Mouse (Mus musculus) liver, embryonic 15.5 days (tissue): ENCODE results near the gene Unc13a. TPM values are rescaled to one million over a fixed set of nuclear protein-coding genes. Genes with fewer than 3 reads are reported as not detected.
A peak's percentile ranks its signal among the peaks of the same experiment; 100 is the strongest.

Source experiments
- ATAC-seq: fragments of 200-750 bp; cut with Nextera tagmentation; 2 replicates; pipeline ENCODE4 v1.8.0; 2017; ENCODE audit warnings: moderate number of reproducible peaks, mild to moderate bottlenecking, moderate library complexity; ENCODE audit not compliant: insufficient read depth
- H3K27ac ChIP-seq: fragments of 300-500 bp; sonication (generic); replicated peaks from 2 replicates; pipeline ENCODE4 v1.5.1; 2015; ENCODE audit warnings: mild to moderate bottlenecking, inconsistent platforms
- H3K27me3 ChIP-seq: fragments of 300-500 bp; sonication (generic); 2 replicates; pipeline ENCODE4 v1.6.1; 2015; ENCODE audit warnings: mild to moderate bottlenecking, inconsistent platforms
- H3K36me3 ChIP-seq: fragments of 300-500 bp; sonication (generic); replicated peaks from 2 replicates; pipeline ENCODE4 v1.6.1; 2015; ENCODE audit warnings: moderate library complexity, mild to moderate bottlenecking, inconsistent platforms
- H3K4me1 ChIP-seq: fragments of 300-500 bp; sonication (generic); replicated peaks from 2 replicates; pipeline ENCODE4 v1.6.1; 2015; ENCODE audit warnings: inconsistent platforms
- H3K4me2 ChIP-seq: fragments of 300-500 bp; sonication (generic); 2 replicates; pipeline ENCODE4 v1.6.1; 2015; ENCODE audit warnings: moderate library complexity, mild to moderate bottlenecking, inconsistent platforms
- H3K4me3 ChIP-seq: fragments of 300-500 bp; sonication (generic); replicated peaks from 2 replicates; pipeline ENCODE4 v1.5.1; 2015; ENCODE audit warnings: mild to moderate bottlenecking, inconsistent platforms
- H3K9ac ChIP-seq: fragments of 300-500 bp; sonication (generic); 2 replicates; pipeline ENCODE4 v1.6.1; 2015; ENCODE audit warnings: moderate library complexity, mild to moderate bottlenecking, inconsistent platforms
- H3K9me3 ChIP-seq: fragments of 300-500 bp; sonication (generic); replicated peaks from 2 replicates; pipeline ENCODE4 v1.6.1; 2016; ENCODE audit warnings: inconsistent platforms
- WGBS: fragments of 180-500 bp; shearing (Covaris S2); methylation state at CpG from one replicate; pipeline ENCODE4 v1.1.7; 2015; ENCODE audit warnings: mixed read lengths; ENCODE audit not compliant: insufficient replicate concordance; 5-methylcytosine and 5-hydroxymethylcytosine counted together
- polyA plus RNA-seq: library from polyadenylated mRNA; unstranded; fragments of >200 nt; fragmentation: Nextera tagmentation; extraction: Ambion mirVana; gene quantifications from 2 replicates; pipeline ENCODE4 v1.2.1, GENCODE M21; 2015

Unc13a gene
- polyA plus RNA-seq, 1 experiment from 2014 or later = 0.20 TPM

GRCm38 (mm10) chr8:71686143-71686734, 14.7 kb upstream of the Unc13a start:
- peak; percentile 17; the same call in 1 of the 2 replicates for ATAC-seq
- H3K9me3 ChIP-seq = no peaks in the 10 kb centered on the region
- no peaks in the 10 kb centered on the region for H3K36me3 ChIP-seq
- H3K4me2 ChIP-seq = no peak overlapping the region
- no peak overlapping the region for H3K9ac ChIP-seq
- H3K27ac ChIP-seq = no peak overlapping the region
- H3K4me3 ChIP-seq = no peak overlapping the region
- H3K4me1 ChIP-seq = 0 out of 2 replicates have a peak, but pooled peaks cover 4% of the 10 kb centered on the region
- WGBS = 45% methylated on average over 23 of the region's 23 CpGs
- peaks cover 96% of the 10 kb centered on the region for H3K27me3 ChIP-seq

GRCm38 (mm10) chr8:71685573-71685972, 14.0 kb upstream of the Unc13a start:
- 64% methylated on average over 29 of the region's 29 CpGs for WGBS
- H3K4me2 ChIP-seq = no peak overlapping the region
- no peak overlapping the region for H3K4me3 ChIP-seq
- no peaks in the 10 kb centered on the region for H3K9me3 ChIP-seq
- ATAC-seq = no peak
- H3K27ac ChIP-seq = no peak overlapping the region
- 0 out of 2 replicates have a peak, but pooled peaks cover 4% of the 10 kb centered on the region for H3K4me1 ChIP-seq
- H3K27me3 ChIP-seq = peaks cover 95% of the 10 kb centered on the region
- no peak overlapping the region for H3K9ac ChIP-seq
- no peaks in the 10 kb centered on the region for H3K36me3 ChIP-seq

GRCm38 (mm10) chr8:71684701-71685100, 13.1 kb upstream of the Unc13a start:
- Histone ChIP-seq H3K27me3 (peaks cover 93% of the 10 kb centered on the region), H3K4me2 (no peak overlapping the region), H3K27ac (no peak overlapping the region), H3K4me3 (no peak overlapping the region), H3K36me3 (no peaks in the 10 kb centered on the region), H3K9me3 (no peaks in the 10 kb centered on the region), H3K4me1 (0 out of 2 replicates have a peak, but pooled peaks cover 4% of the 10 kb centered on the region), H3K9ac (no peak overlapping the region)
- 68% methylated on average over 10 of the region's 10 CpGs for WGBS
- ATAC-seq = no peak

GRCm38 (mm10) chr8:71682832-71683231, 11.3 kb upstream of the Unc13a start:
- Histone ChIP-seq H3K9ac (no peak overlapping the region), H3K9me3 (no peaks in the 10 kb centered on the region), H3K4me1 (peaks cover 6% of the 10 kb centered on the region), H3K27me3 (peaks cover 78% of the 10 kb centered on the region), H3K4me2 (no peak overlapping the region), H3K36me3 (peaks cover 7% of the 10 kb centered on the region; the same call in 1 of the 2 replicates), H3K4me3 (no peak overlapping the region), H3K27ac (no peak overlapping the region)
- ATAC-seq = no peak
- 70% methylated on average over 12 of the region's 12 CpGs for WGBS

- Histone ChIP-seq H3K4me2 (no peak overlapping the region), H3K27me3 (peaks cover 64% of the 10 kb centered on the region)
- WGBS = 61% methylated on average over 18 of the region's 18 CpGs
These were observed 9.9 kb upstream of the Unc13a start for GRCm38 (mm10) chr8:71681369-71681915.

GRCm38 (mm10) chr8:71680471-71680870, 8.9 kb upstream of the Unc13a start:
- peaks cover 54% of the 10 kb centered on the region for H3K27me3 ChIP-seq
- H3K36me3 ChIP-seq = peaks cover 7% of the 10 kb centered on the region; the same call in 1 of the 2 replicates
- H3K4me1 ChIP-seq = peaks cover 25% of the 10 kb centered on the region
- WGBS = 65% methylated on average over 21 of the region's 21 CpGs
- ATAC-seq = no peak
- no peak overlapping the region for H3K4me3 ChIP-seq
- H3K9me3 ChIP-seq = no peaks in the 10 kb centered on the region
- no peak overlapping the region for H3K9ac ChIP-seq
- H3K4me2 ChIP-seq = no peak overlapping the region
- H3K27ac ChIP-seq = no peak overlapping the region

More at GRCm38 (mm10) chr8:71681369-71681915, 9.9 kb upstream of the Unc13a start:
- Histone ChIP-seq H3K9ac (no peak overlapping the region), H3K27ac (no peak overlapping the region), H3K4me3 (no peak overlapping the region), H3K4me1 (peaks cover 18% of the 10 kb centered on the region), H3K36me3 (peaks cover 7% of the 10 kb centered on the region; the same call in 1 of the 2 replicates), H3K9me3 (no peaks in the 10 kb centered on the region)
- ATAC-seq = no peak

GRCm38 (mm10) chr8:71679550-71680168, 8.1 kb upstream of the Unc13a start:
- 70% methylated on average over 46 of the region's 46 CpGs for WGBS
- H3K4me1 ChIP-seq = peaks cover 26% of the 10 kb centered on the region
- H3K4me2 ChIP-seq = peak overlapping the region; percentile 40
- no peaks in the 10 kb centered on the region for H3K9me3 ChIP-seq
- no peak overlapping the region for H3K9ac ChIP-seq
- H3K27ac ChIP-seq = no peak overlapping the region
- H3K36me3 ChIP-seq = peaks cover 7% of the 10 kb centered on the region; the same call in 1 of the 2 replicates
- ATAC-seq = no peak
- peak overlapping the region; percentile 18 for H3K4me3 ChIP-seq
- H3K27me3 ChIP-seq = peaks cover 47% of the 10 kb centered on the region

GRCm38 (mm10) chr8:71679116-71679515, 7.6 kb upstream of the Unc13a start:
- H3K27ac ChIP-seq = no peak overlapping the region
- no peak for ATAC-seq
- peak overlapping the region; percentile 40 for H3K4me2 ChIP-seq
- H3K9me3 ChIP-seq = no peaks in the 10 kb centered on the region
- no peak overlapping the region for H3K9ac ChIP-seq
- 70% methylated on average over 16 of the region's 16 CpGs for WGBS
- H3K36me3 ChIP-seq = peaks cover 7% of the 10 kb centered on the region; the same call in 1 of the 2 replicates
- no peak overlapping the region for H3K4me3 ChIP-seq
- H3K4me1 ChIP-seq = peaks cover 26% of the 10 kb centered on the region
- H3K27me3 ChIP-seq = peaks cover 42% of the 10 kb centered on the region

GRCm38 (mm10) chr8:71678216-71678615, 6.7 kb upstream of the Unc13a start:
- no peak overlapping the region for H3K4me3 ChIP-seq
- no peak overlapping the region for H3K27ac ChIP-seq
- peaks cover 26% of the 10 kb centered on the region for H3K4me1 ChIP-seq
- WGBS = 53% methylated on average over 4 of the region's 4 CpGs
- peaks cover 7% of the 10 kb centered on the region; the same call in 1 of the 2 replicates for H3K36me3 ChIP-seq
- H3K4me2 ChIP-seq = no peak overlapping the region
- peaks cover 33% of the 10 kb centered on the region for H3K27me3 ChIP-seq
- no peak overlapping the region for H3K9ac ChIP-seq
- no peak for ATAC-seq
- H3K9me3 ChIP-seq = no peaks in the 10 kb centered on the region

GRCm38 (mm10) chr8:71677555-71677954, 6.0 kb upstream of the Unc13a start:
- H3K27me3 ChIP-seq = peaks cover 27% of the 10 kb centered on the region
- no peak for ATAC-seq
- peaks cover 26% of the 10 kb centered on the region for H3K4me1 ChIP-seq
- no peak overlapping the region for H3K27ac ChIP-seq
- H3K36me3 ChIP-seq = peaks cover 7% of the 10 kb centered on the region; the same call in 1 of the 2 replicates
- no peak overlapping the region for H3K4me3 ChIP-seq
- no peak overlapping the region for H3K9ac ChIP-seq
- peak overlapping the region; percentile 88 for H3K4me2 ChIP-seq
- H3K9me3 ChIP-seq = no peaks in the 10 kb centered on the region

- H3K36me3 ChIP-seq = peaks cover 7% of the 10 kb centered on the region; the same call in 1 of the 2 replicates
- peak overlapping the region; percentile 79 for H3K27ac ChIP-seq
- peaks cover 30% of the 10 kb centered on the region for H3K4me1 ChIP-seq
- WGBS = 37% methylated on average over 9 of the region's 9 CpGs
- peak overlapping the region; percentile 88 for H3K4me2 ChIP-seq
- H3K9me3 ChIP-seq = no peaks in the 10 kb centered on the region
- H3K4me3 ChIP-seq = peak overlapping the region; percentile 71
- no peak for ATAC-seq
- peaks cover 21% of the 10 kb centered on the region for H3K27me3 ChIP-seq
- peak overlapping the region; percentile 74 for H3K9ac ChIP-seq
These were observed 5.2 kb upstream of the Unc13a start for GRCm38 (mm10) chr8:71676803-71677202.
